Mouse (Mus musculus): ENCODE measurements around the gene Cntnap5c. TPM values are rescaled to one million over a fixed set of nuclear protein-coding genes. Genes with fewer than 3 reads are reported as not detected.

Gene Cntnap5c
- polyA plus RNA-seq, 1 experiment = not detected

DNA sequence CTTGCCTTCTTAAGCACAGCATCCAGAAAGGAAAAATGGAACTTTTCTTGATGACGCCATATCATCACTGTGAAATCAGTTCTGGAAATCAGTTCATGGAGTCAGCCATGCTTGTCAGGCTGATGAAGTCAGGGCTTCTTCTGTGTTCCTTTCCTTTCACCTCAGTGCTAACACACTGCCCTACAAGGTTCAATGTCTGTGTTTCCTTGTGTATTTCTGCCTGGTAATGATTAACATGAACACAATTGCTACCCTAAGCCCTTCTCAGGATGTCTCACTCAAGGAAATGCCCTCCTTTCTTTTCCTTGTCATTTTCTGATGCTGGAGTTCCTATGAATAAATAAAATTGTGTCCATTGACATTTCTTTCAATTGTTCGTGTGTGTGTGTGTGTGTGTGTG, 431.8 kb downstream of the Cntnap5c start:
- no peak overlapping the region for H3K27ac ChIP-seq (ENCODE audit: insufficient read depth, low read depth, low read length)
- no peak for TF ChIP-seq POLR2A (IDR thresholded peaks at IDR 0.05; ENCODE audit: low read depth, low read length)
- H3K36me3 ChIP-seq (ENCODE audit: control insufficient read depth, insufficient read depth, low read length) = no peaks in the 10 kb centered on the region
- no peaks in the 10 kb centered on the region for H3K27me3 ChIP-seq (ENCODE audit: control insufficient read depth, insufficient read depth, low read length)
- no peaks in the 10 kb centered on the region for H3K4me1 ChIP-seq (ENCODE audit: control insufficient read depth, insufficient read depth, insufficient read length, low read length)
- 81% methylated on average over 2 of the region's 2 CpGs for WGBS
- H3K4me3 ChIP-seq (ENCODE audit: low read depth, low read length) = no peak overlapping the region

DNA sequence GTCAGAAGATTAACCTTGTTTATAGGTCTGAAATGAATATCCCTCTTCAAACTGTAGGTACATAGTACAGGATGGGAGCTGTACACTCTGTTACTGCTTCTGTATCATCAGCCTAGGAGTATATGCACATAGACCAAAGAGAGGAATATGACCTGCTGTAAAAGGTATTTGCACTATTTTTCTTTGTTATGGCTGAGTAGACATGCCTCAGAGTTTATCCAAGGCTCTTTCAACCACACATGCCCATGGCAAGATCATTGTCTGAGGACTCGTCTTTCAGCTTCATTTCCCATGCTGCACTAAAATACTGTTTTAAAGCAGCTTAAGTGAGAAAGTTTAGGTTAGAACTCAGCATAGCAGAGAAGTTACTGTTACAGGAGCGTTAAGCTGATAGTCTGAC, 498.7 kb downstream of the Cntnap5c start:
- WGBS = 81% methylated on average over 2 of the region's 2 CpGs
- no peak overlapping the region for H3K27ac ChIP-seq (ENCODE audit: insufficient read depth, low read depth, low read length)
- TF ChIP-seq POLR2A (IDR thresholded peaks at IDR 0.05; ENCODE audit: low read depth, low read length) (no peak), CTCF (IDR thresholded peaks at IDR 0.05; ENCODE audit: extremely low read depth, insufficient read length, insufficient replicate concordance, low read depth, low read length) (no peak)
- H3K27me3 ChIP-seq (ENCODE audit: control insufficient read depth, insufficient read depth, low read length) = no peaks in the 10 kb centered on the region
- no peak overlapping the region for H3K4me3 ChIP-seq (ENCODE audit: low read depth, low read length)
- no peaks in the 10 kb centered on the region for H3K4me1 ChIP-seq (ENCODE audit: control insufficient read depth, insufficient read depth, insufficient read length, low read length)
- H3K36me3 ChIP-seq (ENCODE audit: control insufficient read depth, insufficient read depth, low read length) = no peaks in the 10 kb centered on the region

DNA sequence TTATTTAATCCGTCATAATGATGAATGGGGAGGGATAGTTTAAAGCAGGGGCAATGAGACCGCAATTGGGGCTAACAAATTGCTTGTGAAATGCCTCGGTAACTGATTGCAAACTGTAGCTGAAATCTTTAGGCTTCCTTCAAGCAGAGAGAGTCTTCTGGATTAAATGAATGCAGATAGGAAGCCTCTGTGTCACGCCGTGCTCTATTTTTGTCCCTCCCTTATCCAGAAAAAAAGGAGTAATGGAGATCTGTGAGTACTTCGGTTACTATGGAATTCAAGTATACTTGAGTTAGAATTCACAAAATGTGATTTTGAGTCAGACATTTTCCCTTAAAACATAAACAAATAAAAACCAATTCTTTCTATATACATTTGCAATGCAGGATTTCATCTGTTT, 581.9 kb downstream of the Cntnap5c start:
- Histone ChIP-seq H3K4me1 (ENCODE audit: control insufficient read depth, insufficient read depth, insufficient read length, low read length) (no peaks in the 10 kb centered on the region), H3K4me3 (ENCODE audit: low read depth, low read length) (no peak overlapping the region), H3K27me3 (ENCODE audit: control insufficient read depth, insufficient read depth, low read length) (no peaks in the 10 kb centered on the region), H3K36me3 (ENCODE audit: control insufficient read depth, insufficient read depth, low read length) (no peaks in the 10 kb centered on the region), H3K27ac (ENCODE audit: insufficient read depth, low read depth, low read length) (no peak overlapping the region)
- WGBS = 78% methylated on average over 6 of the region's 6 CpGs
- TF ChIP-seq CTCF (IDR thresholded peaks at IDR 0.05; ENCODE audit: extremely low read depth, insufficient read length, insufficient replicate concordance, low read depth, low read length) = no peak

DNA sequence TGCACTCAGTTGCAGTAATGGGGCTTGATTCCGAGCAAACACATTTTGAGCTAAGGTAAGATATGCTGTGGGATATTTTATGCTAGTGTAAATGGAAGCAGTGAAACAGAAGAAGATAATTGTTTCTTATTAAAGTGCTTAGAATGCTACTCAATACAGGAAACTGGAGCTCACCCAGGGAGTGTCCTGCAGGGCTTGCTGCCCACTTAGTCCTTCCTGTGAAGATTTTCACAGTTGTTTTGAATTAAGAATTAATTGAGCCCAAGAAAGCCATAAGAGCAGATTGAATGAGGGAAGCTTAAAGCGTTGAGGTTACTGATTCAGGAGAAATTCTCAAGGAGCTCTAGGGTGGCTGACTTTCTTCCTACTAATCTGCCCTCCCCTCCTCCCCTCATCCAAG, 586.9 kb downstream of the Cntnap5c start:
- Histone ChIP-seq H3K4me1 (ENCODE audit: control insufficient read depth, insufficient read depth, insufficient read length, low read length) (no peaks in the 10 kb centered on the region), H3K36me3 (ENCODE audit: control insufficient read depth, insufficient read depth, low read length) (no peaks in the 10 kb centered on the region), H3K27ac (ENCODE audit: insufficient read depth, low read depth, low read length) (no peak overlapping the region), H3K27me3 (ENCODE audit: control insufficient read depth, insufficient read depth, low read length) (no peaks in the 10 kb centered on the region), H3K4me3 (ENCODE audit: low read depth, low read length) (no peak overlapping the region)
- whole genome bisulfite sequencing = 60% methylated on average over 2 of the region's 2 CpGs
- no peak for TF ChIP-seq CTCF (IDR thresholded peaks at IDR 0.05; ENCODE audit: extremely low read depth, insufficient read length, insufficient replicate concordance, low read depth, low read length)

DNA sequence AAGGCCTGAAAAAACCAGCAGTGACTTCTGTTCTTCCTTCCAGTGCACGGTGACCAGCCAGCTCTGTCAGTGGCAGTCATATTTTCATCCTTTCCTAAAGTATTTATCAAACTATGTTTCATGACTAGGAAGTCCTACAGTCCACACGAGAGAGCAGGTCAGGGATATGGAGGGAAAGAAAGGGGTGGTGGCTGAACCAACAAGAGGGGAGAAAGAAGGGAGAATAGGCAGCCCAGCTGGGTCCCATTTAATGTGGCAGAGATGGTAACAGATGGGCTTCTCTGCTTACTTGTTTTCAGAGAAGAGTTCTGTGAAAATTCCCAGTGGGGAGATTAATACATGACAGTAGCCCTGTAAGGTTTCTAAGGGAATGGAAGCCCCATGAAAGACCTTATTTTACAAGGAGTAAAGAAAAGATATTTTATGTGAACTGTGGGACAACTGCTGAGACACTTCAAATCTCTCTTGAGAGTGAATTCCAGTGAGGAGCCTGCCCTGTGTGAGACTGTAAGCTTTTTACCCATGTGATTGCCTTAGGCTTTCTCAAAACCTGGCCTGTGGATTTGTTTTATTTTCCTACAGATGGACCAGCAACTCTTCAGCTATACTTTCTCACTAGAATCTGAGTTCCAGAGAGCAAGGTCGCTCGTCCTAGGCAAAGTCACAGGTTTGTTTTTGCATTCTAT, 594.4 kb downstream of the Cntnap5c start:
- TF ChIP-seq POLR2A (IDR thresholded peaks at IDR 0.05; ENCODE audit: low read depth, low read length) (no peak), CTCF (IDR thresholded peaks at IDR 0.05; ENCODE audit: extremely low read depth, insufficient read length, insufficient replicate concordance, low read depth, low read length) (no peak)
- no peaks in the 10 kb centered on the region for H3K27me3 ChIP-seq (ENCODE audit: control insufficient read depth, insufficient read depth, low read length)

DNA sequence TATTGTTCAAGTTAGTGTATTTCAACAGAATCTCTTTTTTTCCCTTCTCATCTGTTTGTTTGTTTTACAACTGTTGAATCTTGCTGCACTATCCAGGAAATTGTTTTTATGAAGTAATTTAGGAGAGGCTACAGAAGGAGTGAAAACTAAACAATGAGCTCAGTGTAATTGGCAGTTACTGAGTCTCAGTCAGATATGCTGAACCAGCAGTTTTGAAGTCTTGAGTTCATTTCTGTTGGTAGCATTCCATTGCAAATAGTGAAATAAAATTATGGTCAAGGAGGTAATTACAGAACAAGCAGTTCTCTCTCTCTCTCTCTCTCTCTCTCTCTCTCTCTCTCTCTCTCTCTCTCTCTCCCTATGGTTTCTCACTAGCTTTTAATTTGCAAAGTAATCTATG, 600.7 kb downstream of the Cntnap5c start:
- Histone ChIP-seq H3K4me3 (ENCODE audit: low read depth, low read length) (no peak overlapping the region), H3K4me1 (ENCODE audit: control insufficient read depth, insufficient read depth, insufficient read length, low read length) (no peaks in the 10 kb centered on the region), H3K27ac (ENCODE audit: insufficient read depth, low read depth, low read length) (no peak overlapping the region), H3K36me3 (ENCODE audit: control insufficient read depth, insufficient read depth, low read length) (no peaks in the 10 kb centered on the region), H3K27me3 (ENCODE audit: control insufficient read depth, insufficient read depth, low read length) (no peaks in the 10 kb centered on the region)
- TF ChIP-seq CTCF (IDR thresholded peaks at IDR 0.05; ENCODE audit: extremely low read depth, insufficient read length, insufficient replicate concordance, low read depth, low read length) = no peak
- no peak for TF ChIP-seq POLR2A (IDR thresholded peaks at IDR 0.05; ENCODE audit: low read depth, low read length)

More for the DNA sequence above, 594.4 kb downstream of the Cntnap5c start:
- 69% methylated on average over 4 of the region's 4 CpGs for WGBS
- Histone ChIP-seq H3K36me3 (ENCODE audit: control insufficient read depth, insufficient read depth, low read length) (no peaks in the 10 kb centered on the region), H3K27ac (ENCODE audit: insufficient read depth, low read depth, low read length) (no peak overlapping the region), H3K4me1 (ENCODE audit: control insufficient read depth, insufficient read depth, insufficient read length, low read length) (no peaks in the 10 kb centered on the region), H3K4me3 (ENCODE audit: low read depth, low read length) (no peak overlapping the region)

DNA sequence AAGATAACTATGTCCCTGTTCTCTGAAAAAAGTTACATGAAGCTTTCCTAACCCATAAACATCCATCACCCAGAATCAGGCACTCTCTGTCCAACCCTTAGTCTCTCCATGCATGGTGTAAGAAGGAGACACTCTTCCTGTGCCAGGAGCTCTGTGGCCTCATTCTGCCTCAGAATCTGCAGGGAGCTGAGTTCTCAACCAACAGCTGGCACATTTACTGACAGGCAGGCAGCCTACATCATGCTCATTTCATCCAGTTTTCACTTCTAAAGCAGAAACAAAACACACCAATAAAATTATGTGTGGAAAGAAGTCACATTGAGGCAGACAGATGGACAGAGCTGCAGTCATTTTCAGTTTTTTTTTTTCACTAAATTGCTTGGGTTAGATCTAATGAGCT, 638.4 kb downstream of the Cntnap5c start:
- Histone ChIP-seq H3K27ac (ENCODE audit: insufficient read depth, low read depth, low read length) (no peak overlapping the region), H3K27me3 (ENCODE audit: control insufficient read depth, insufficient read depth, low read length) (no peaks in the 10 kb centered on the region), H3K4me1 (ENCODE audit: control insufficient read depth, insufficient read depth, insufficient read length, low read length) (no peaks in the 10 kb centered on the region), H3K36me3 (ENCODE audit: control insufficient read depth, insufficient read depth, low read length) (no peaks in the 10 kb centered on the region), H3K4me3 (ENCODE audit: low read depth, low read length) (no peak overlapping the region)
- TF ChIP-seq CTCF (IDR thresholded peaks at IDR 0.05; ENCODE audit: extremely low read depth, insufficient read length, insufficient replicate concordance, low read depth, low read length) (no peak), POLR2A (IDR thresholded peaks at IDR 0.05; ENCODE audit: low read depth, low read length) (no peak)

DNA sequence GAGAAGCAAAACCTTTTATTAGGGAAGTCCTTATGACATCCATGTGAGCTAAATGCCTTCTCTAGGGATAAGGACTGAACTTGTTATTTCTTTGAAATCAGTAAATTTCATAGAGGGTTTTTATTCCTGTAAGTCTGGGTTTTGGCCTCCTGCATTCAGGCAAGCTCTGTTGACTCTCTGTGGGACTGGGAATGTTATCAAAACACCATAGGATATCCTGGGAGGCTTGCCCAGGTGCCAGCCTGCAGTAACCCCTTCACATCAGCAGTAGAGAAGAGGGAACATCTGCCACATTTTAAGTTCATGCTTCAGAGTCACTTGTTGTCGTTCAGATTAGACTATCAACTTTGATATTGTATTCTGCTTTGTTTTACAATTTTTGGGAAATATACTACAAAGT, 639.4 kb downstream of the Cntnap5c start:
- 59% methylated on average over 1 of the region's 1 CpGs for WGBS
- Histone ChIP-seq H3K27me3 (ENCODE audit: control insufficient read depth, insufficient read depth, low read length) (no peaks in the 10 kb centered on the region), H3K36me3 (ENCODE audit: control insufficient read depth, insufficient read depth, low read length) (no peaks in the 10 kb centered on the region), H3K4me3 (ENCODE audit: low read depth, low read length) (no peak overlapping the region), H3K4me1 (ENCODE audit: control insufficient read depth, insufficient read depth, insufficient read length, low read length) (no peaks in the 10 kb centered on the region), H3K27ac (ENCODE audit: insufficient read depth, low read depth, low read length) (no peak overlapping the region)
- TF ChIP-seq POLR2A (IDR thresholded peaks at IDR 0.05; ENCODE audit: low read depth, low read length) (no peak), CTCF (IDR thresholded peaks at IDR 0.05; ENCODE audit: extremely low read depth, insufficient read length, insufficient replicate concordance, low read depth, low read length) (no peak)

All from small intestine, adult 2 months (tissue).